Mouse (Mus musculus) hematopoietic multipotent progenitor cell, adult 10-12 weeks (in vitro differentiated cells): ENCODE results near the gene Lrch1. TPM values are rescaled to one million over a fixed set of nuclear protein-coding genes. Genes with fewer than 3 reads are reported as not detected.

Experiments used
- polyA plus RNA-seq: library from polyadenylated mRNA; stranded (reverse); fragments of >175 nt; gene quantifications from 2 replicates; pipeline ENCODE4 v1.2.3, GENCODE M21; 2012; ENCODE audit warnings: low replicate concordance

The Lrch1 gene
- 16.3 and 50.6 TPM in 2 replicates for polyA plus RNA-seq

GRCm38 (mm10) chr14:74947376-74948013 is at the start of gene Lrch1:
Gene Lrch1 (minus strand): TSS chr14:74947876.

DNA sequence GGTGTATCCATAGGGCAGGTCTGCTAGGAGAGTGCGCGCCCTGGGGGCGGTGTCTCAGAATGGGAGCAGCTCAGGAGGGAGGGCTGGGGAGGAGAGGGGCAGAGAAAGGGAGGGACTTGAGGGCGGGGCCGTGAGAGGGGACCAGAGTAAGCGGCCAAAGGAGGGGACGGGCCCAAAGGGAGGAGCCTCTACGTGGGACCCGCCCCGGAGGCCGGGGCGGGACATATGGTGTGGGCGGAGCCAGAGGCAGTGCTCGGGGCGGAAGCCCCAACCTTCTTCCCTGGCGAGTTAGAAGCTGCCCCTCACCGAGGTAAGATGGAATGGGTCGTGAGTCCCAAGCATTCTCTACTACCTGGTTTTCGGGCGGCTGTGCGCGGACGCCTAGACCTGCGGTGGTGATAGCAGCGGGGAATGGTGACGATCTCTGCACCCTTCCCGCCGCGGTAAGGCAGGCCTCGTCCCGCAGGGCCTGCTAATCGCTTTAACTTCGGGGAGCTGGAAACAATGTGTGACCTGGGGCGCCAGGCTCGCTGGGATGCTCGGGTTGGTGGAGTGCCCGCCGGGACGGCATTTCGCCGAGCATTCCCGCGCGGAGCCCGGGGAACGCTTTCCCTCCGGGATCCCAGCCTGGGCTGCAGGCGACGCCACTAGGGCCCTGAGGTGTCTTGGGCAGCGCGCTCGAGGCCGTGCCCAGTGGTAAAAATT is 215.4 kb downstream of the Lrch1 start, which contains the start of gene Esd:
Esd (plus strand) TSS at position 219 of the 705 bp plus-strand sequence.

Other genes starting within 250 kb of the Lrch1 start
- gene Esd, start 215.6 kb downstream of the Lrch1 start, polyA plus RNA-seq = 5.9 and 6.2 TPM in 2 replicates
- gene Rubcnl, start 68.2 kb upstream of the Lrch1 start, polyA plus RNA-seq = 5.8 and 5.9 TPM in 2 replicates
- gene Lrrc63, start 183.0 kb upstream of the Lrch1 start, polyA plus RNA-seq = not detected in 2 replicates
- 48.8 and 108 TPM in 2 replicates for gene Lcp1, start 183.2 kb upstream of the Lrch1 start, polyA plus RNA-seq